Mouse (Mus musculus): ENCODE results near the gene Bicdl1.

- no peak for TF ChIP-seq POLR2A (IDR thresholded peaks at IDR 0.05; ENCODE audit: borderline replicate concordance, low read depth, low read length)
- TF ChIP-seq CTCF (IDR thresholded peaks at IDR 0.05; ENCODE audit: low read depth, low read length) = no peak
These were observed at the start of gene Bicdl1 for GRCm38 (mm10) chr5:115731001-115731731.
